Mouse (Mus musculus) yolk sac, embryonic 10.5 days (tissue): Measurements from ENCODE around the gene Hlx.

Source experiments
- DNase-seq: peaks from one replicate; pipeline ENCODE4 v3.0.0-alpha.2; 2017; ENCODE audit warnings: low spot score

Hlx gene

GRCm38 (mm10) chr1:184733300-184734066 lies 1.1 kb upstream of the Hlx start:
- DNase-seq = no peak

- DNase-seq = no peak
Measured at GRCm38 (mm10) chr1:184731644-184732545, 524 bp downstream of the Hlx start.

- DNase-seq = no peak
Measured at GRCm38 (mm10) chr1:184731091-184731640, 1.3 kb downstream of the Hlx start.

- peak; percentile 22 for DNase-seq
Measured at GRCm38 (mm10) chr1:184730453-184731013, 1.9 kb downstream of the Hlx start.

- peak; percentile 80 for DNase-seq
Measured at GRCm38 (mm10) chr1:184729357-184730140, 2.9 kb downstream of the Hlx start.

GRCm38 (mm10) chr1:184728561-184729115 lies 3.8 kb downstream of the Hlx start:
- DNase-seq = no peak

- no peak for DNase-seq
Measured at GRCm38 (mm10) chr1:184727401-184728265, 4.8 kb downstream of the Hlx start.

- no peak for DNase-seq
Measured at GRCm38 (mm10) chr1:184726576-184727300, 5.7 kb downstream of the Hlx start.

- DNase-seq = no peak
Measured at GRCm38 (mm10) chr1:184725318-184725790, 7.1 kb downstream of the Hlx start.

GRCm38 (mm10) chr1:184724551-184725317 lies 7.7 kb downstream of the Hlx start:
- peak; percentile 22 for DNase-seq

- no peak for DNase-seq
Measured at GRCm38 (mm10) chr1:184723899-184724298, 8.5 kb downstream of the Hlx start.

- no peak for DNase-seq
Measured at GRCm38 (mm10) chr1:184721121-184721520, 11.3 kb downstream of the Hlx start.

GRCm38 (mm10) chr1:184720162-184721025 lies 12.0 kb downstream of the Hlx start:
- no peak for DNase-seq

- peak; percentile 18 for DNase-seq
Measured at GRCm38 (mm10) chr1:184718261-184719120, 13.9 kb downstream of the Hlx start.

- DNase-seq = no peak
Measured at GRCm38 (mm10) chr1:184717691-184718200, 14.7 kb downstream of the Hlx start.

- DNase-seq = peak; percentile 7
Measured at GRCm38 (mm10) chr1:184717016-184717568, 15.3 kb downstream of the Hlx start.
